Mouse (Mus musculus) myocyte (in vitro differentiated cells): ENCODE measurements around the gene Srcap.

Experiments used
- E2F4 ChIP-seq: IDR thresholded peaks from one replicate; pipeline ENCODE4 v1.6.1; 2011; ENCODE audit warnings: mild to moderate bottlenecking, control low read depth, moderate library complexity; ENCODE audit not compliant: insufficient read depth
- MAX ChIP-seq: IDR thresholded peaks from one replicate; pipeline ENCODE4 v1.6.1; 2011; ENCODE audit warnings: low read depth, mild to moderate bottlenecking, control low read depth
- MYOD1 ChIP-seq, 3 experiments: IDR thresholded peaks; one replicate each; pipeline ENCODE4 v1.6.1; 2011; ENCODE audit warnings: control low read depth in 2 of 3, low read depth in 2 of 3, mild to moderate bottlenecking in 2 of 3, moderate library complexity in 1 of 3; ENCODE audit not compliant: insufficient read length in 2 of 3, control insufficient read depth in 1 of 3
- POLR2A ChIP-seq: IDR thresholded peaks from one replicate; pipeline ENCODE4 v1.6.1; 2011; ENCODE audit warnings: low read depth, mild to moderate bottlenecking, control low read depth, moderate library complexity; ENCODE audit not compliant: insufficient read length
- SRF ChIP-seq: IDR thresholded peaks from one replicate; pipeline ENCODE4 v1.6.1; 2011; ENCODE audit warnings: low read depth; ENCODE audit not compliant: control insufficient read depth, insufficient read length

- TF ChIP-seq SRF (no peak), MAX (no peak), E2F4 (no peak), POLR2A (no peak), MYOD1 (IDR thresholded peaks at IDR 0.05; ENCODE audit: control insufficient read depth in 1 of 3, insufficient read length in 2 of 3, low read depth in 2 of 3) (no peak)
Observed at GRCm38 (mm10) chr7:127602903-127603302, 91.1 kb downstream of the Srcap start.
